Mouse (Mus musculus) intestine, postnatal 0 days (tissue): ENCODE measurements around the gene Has1. TPM values are rescaled to one million over a fixed set of nuclear protein-coding genes. Genes with fewer than 3 reads are reported as not detected.
A peak's percentile ranks its signal among the peaks of the same experiment; 100 is the strongest.

Source experiments
- ATAC-seq: fragments of 200-750 bp; cut with Nextera tagmentation; 2 replicates; pipeline ENCODE4 v1.8.0; 2017; ENCODE audit warnings: mild to moderate bottlenecking, moderate TSS enrichment, moderate library complexity
- H3K27ac ChIP-seq: fragments of 300-500 bp; sonication (generic); 2 replicates; pipeline ENCODE4 v1.5.1; 2014; ENCODE audit warnings: mild to moderate bottlenecking, low read depth, low read length, moderate library complexity
- H3K27me3 ChIP-seq: fragments of 300-500 bp; sonication (generic); replicated peaks from 2 replicates; pipeline ENCODE4 v1.6.1; 2014; ENCODE audit warnings: low read length, mixed read lengths; ENCODE audit not compliant: control insufficient read depth, insufficient read depth
- H3K36me3 ChIP-seq: fragments of 300-500 bp; sonication (generic); 2 replicates; pipeline ENCODE4 v1.6.1; 2014; ENCODE audit warnings: mild to moderate bottlenecking, moderate library complexity; ENCODE audit not compliant: control insufficient read depth, insufficient read depth
- H3K4me1 ChIP-seq: fragments of 300-500 bp; sonication (generic); replicated peaks from 2 replicates; pipeline ENCODE4 v1.6.1; 2014; ENCODE audit warnings: antibody characterized with exemption, low read length, mixed read lengths; ENCODE audit not compliant: control insufficient read depth, insufficient read depth
- H3K4me2 ChIP-seq: fragments of 300-500 bp; sonication (generic); replicated peaks from 2 replicates; pipeline ENCODE4 v1.6.1; 2014; ENCODE audit warnings: low read depth, mild to moderate bottlenecking, moderate library complexity
- H3K4me3 ChIP-seq: fragments of 300-500 bp; sonication (generic); 2 replicates; pipeline ENCODE4 v1.5.1; 2014; ENCODE audit warnings: low read depth, low read length
- H3K9ac ChIP-seq: fragments of 300-500 bp; sonication (generic); 2 replicates; pipeline ENCODE4 v1.6.1; 2014; ENCODE audit warnings: mild to moderate bottlenecking, low read depth, low read length
- H3K9me3 ChIP-seq: fragments of 300-500 bp; sonication (generic); 2 replicates; pipeline ENCODE4 v1.6.1; 2016; ENCODE audit warnings: mixed run types; ENCODE audit not compliant: control insufficient read depth
- CTCF ChIP-seq: sonication (generic); IDR thresholded peaks from 2 replicates; pipeline ENCODE4 v1.5.1; 2016; ENCODE audit warnings: low read depth, mild to moderate bottlenecking, control low read depth, antibody characterized with exemption, moderate library complexity
- WGBS: fragments of 180-500 bp; shearing (Covaris S2); extraction: QIAGEN DNeasy Blood & Tissue Kit; methylation state at CpG from one replicate; pipeline ENCODE4 v1.1.7; 2014; 5-methylcytosine and 5-hydroxymethylcytosine counted together
- polyA plus RNA-seq: library from polyadenylated mRNA; unstranded; fragments of >200 nt; fragmentation: Nextera tagmentation; extraction: Ambion mirVana; gene quantifications from 2 replicates; pipeline ENCODE4 v1.2.1, GENCODE M21; 2015

The Has1 gene
- polyA plus RNA-seq, 1 experiment from 2014 or later = 0.66 TPM

DNA sequence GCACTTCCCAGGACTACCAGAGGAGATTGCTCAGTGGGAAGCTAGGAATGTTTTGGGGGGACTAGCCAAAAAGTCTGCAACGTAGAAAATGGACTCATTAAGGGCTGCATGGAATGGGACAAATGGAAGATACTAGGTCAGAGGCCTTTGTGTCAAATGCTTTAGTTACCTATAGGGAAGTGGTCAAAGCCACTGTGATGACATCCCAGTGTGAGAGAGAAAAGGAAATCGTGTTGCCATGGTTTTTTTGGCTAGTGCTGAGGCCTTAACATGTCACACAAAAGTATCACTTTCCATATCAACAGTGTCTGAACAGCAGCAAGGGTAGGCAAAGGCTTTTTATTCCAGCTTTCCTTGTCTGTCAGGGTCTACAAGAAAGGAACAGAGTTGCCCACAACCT, 10.2 kb upstream of the Has1 start:
- TF ChIP-seq CTCF = no peak
- H3K36me3 ChIP-seq = 0 out of 2 replicates have a peak, but pooled peaks cover 4% of the 10 kb centered on the region
- H3K9me3 ChIP-seq = no peaks in the 10 kb centered on the region
- H3K4me1 ChIP-seq = no peaks in the 10 kb centered on the region
- no peak overlapping the region for H3K9ac ChIP-seq
- H3K4me2 ChIP-seq = no peak overlapping the region
- no peak overlapping the region for H3K4me3 ChIP-seq
- no peaks in the 10 kb centered on the region for H3K27me3 ChIP-seq
- WGBS = 60% methylated on average over 2 of the region's 2 CpGs
- no peak for ATAC-seq
- no peak overlapping the region for H3K27ac ChIP-seq

DNA sequence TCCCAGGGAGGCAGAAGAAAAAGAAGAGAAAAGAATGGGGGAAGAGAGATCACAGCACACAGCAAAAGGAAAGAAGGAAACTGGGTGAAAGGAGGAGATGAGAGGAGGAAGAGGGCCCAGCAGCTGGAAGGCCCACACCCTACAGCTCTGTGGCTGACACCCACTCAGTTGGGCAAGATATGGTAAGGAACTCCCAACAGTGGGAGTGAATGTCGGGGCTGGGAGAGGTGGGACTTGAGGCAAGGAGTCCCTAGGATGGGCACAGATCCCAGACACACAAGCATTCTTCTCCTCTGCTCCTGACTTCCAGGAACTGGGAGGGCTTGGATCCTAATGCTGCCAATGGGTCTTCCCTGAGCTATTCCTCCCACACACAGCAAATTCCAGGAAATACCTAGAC, 7.4 kb upstream of the Has1 start:
- Histone ChIP-seq H3K36me3 (0 out of 2 replicates have a peak, but pooled peaks cover 4% of the 10 kb centered on the region), H3K27me3 (no peaks in the 10 kb centered on the region), H3K9ac (no peak overlapping the region), H3K9me3 (no peaks in the 10 kb centered on the region), H3K4me3 (no peak overlapping the region), H3K27ac (no peak overlapping the region), H3K4me1 (no peaks in the 10 kb centered on the region), H3K4me2 (no peak overlapping the region)
- ATAC-seq = no peak
- TF ChIP-seq CTCF = no peak
- WGBS = 70% methylated on average over 1 of the region's 1 CpGs

DNA sequence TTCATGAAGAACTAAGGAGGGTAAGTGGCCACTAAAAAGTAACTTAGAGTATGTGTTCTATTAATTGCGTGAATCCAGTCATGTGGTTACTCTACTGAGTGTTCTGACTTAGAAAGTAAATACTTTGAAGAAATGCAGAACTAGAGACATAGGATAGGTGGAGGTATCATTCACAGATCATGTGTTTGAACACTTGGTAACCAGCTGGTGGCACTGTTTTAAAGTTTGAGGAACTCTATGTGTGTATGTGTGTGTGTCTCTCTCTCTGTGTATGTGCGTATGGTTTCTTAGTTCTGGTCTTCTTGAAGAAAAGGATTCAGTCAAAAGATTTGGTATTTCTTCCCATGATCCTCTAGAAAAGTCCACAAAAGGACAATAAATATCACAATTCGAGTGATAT, 5.1 kb upstream of the Has1 start:
- WGBS = 87% methylated on average over 3 of the region's 3 CpGs
- no peaks in the 10 kb centered on the region for H3K36me3 ChIP-seq
- H3K27ac ChIP-seq = no peak overlapping the region
- peak; percentile 25 for TF ChIP-seq CTCF
- H3K4me1 ChIP-seq = no peaks in the 10 kb centered on the region
- no peaks in the 10 kb centered on the region for H3K27me3 ChIP-seq
- no peaks in the 10 kb centered on the region for H3K9me3 ChIP-seq
- ATAC-seq = no peak
- no peak overlapping the region for H3K9ac ChIP-seq
- no peak overlapping the region for H3K4me2 ChIP-seq
- no peak overlapping the region for H3K4me3 ChIP-seq

DNA sequence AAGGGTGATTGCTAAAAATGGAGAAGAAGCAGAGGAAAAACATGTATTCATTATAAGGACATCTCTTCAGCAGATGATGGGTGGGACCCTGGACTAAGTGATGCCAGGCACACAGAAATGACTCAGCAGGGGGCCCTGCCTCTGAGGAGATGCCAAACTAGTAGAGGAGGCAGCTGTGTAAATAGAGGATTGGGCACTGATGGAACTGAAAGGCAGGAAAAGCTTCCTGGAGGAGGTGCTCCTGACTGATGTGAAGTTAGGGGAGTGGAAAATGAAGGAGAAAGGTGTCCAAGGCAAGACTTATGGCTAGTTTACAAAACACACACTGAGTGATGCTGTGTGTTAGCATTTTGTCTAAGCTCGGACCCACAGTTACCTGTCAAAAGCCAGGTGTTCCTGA, 2.4 kb upstream of the Has1 start:
- TF ChIP-seq CTCF = no peak
- WGBS = 83% methylated on average over 1 of the region's 1 CpGs
- no peak for ATAC-seq

DNA sequence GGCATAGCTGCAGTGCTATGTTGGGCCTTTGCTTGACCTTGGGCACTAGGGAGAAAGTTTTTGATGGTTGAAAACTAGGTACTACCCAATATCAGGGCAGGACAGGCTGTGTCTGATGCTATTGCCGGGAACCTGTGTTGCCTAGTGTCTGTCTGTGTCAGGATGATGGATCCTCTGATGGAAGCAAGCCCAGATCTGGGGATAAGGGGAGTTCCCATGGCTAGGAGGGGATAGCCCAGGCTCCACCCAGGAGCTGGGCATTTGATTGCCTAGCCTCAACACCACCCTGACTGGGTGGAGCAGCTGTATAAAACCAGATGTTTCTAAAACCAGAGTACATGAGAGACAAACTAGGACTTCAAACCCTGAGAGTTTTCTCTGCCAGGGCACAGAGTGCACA, 1.6 kb upstream of the Has1 start:
- Histone ChIP-seq H3K36me3 (no peaks in the 10 kb centered on the region), H3K4me1 (no peaks in the 10 kb centered on the region), H3K4me2 (no peak overlapping the region), H3K9me3 (no peaks in the 10 kb centered on the region), H3K27ac (no peak overlapping the region), H3K9ac (no peak overlapping the region), H3K4me3 (no peak overlapping the region), H3K27me3 (no peaks in the 10 kb centered on the region)
- ATAC-seq = no peak
- 82% methylated on average over 1 of the region's 1 CpGs for WGBS
- TF ChIP-seq CTCF = no peak

More for the DNA sequence above, 2.4 kb upstream of the Has1 start:
- Histone ChIP-seq H3K4me3 (no peak overlapping the region), H3K27me3 (no peaks in the 10 kb centered on the region), H3K9ac (no peak overlapping the region), H3K4me2 (no peak overlapping the region), H3K36me3 (no peaks in the 10 kb centered on the region), H3K9me3 (no peaks in the 10 kb centered on the region), H3K27ac (no peak overlapping the region), H3K4me1 (no peaks in the 10 kb centered on the region)

DNA sequence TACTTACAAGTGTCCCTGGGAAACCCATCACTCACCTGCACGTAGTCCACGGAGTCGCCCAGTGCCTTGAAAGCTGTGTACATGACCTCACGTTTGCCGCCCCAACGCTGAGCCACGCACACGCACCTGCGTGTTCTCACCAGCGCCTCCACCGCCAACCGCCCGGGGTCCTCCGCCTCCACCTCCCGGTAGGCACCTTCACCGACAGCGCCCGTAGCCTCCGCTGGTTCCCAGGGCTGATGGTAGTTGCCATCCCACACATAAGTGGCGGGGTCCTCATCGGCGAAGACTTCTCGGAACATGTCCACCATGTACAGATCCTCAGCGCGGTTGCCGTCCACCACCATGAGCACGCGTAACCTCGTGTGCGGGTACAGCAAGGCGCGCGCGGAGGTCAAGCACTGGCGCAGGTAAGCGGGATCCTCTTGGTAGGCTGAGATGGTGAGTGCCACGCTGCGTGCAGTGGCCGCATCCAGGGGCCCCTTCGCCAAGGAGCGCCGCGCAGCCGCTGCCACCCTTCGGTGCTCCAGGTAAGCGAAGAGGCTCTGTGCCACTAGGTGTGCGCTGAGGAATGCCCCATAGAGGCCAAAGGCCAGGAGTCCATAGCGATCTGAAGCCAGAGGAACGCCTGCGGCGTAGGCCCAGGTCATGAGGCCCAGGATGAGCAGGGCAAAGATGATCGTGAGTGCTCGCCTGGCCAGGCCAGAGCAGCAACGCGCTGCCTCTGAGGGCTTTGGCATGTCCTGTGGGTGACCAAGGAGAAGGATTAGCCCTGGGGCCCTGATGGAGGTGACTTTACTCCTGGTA, 4.9 kb downstream of the Has1 start:
- Histone ChIP-seq H3K9ac (no peak overlapping the region), H3K27me3 (no peaks in the 10 kb centered on the region), H3K27ac (no peak overlapping the region), H3K4me1 (no peaks in the 10 kb centered on the region), H3K4me3 (no peak overlapping the region), H3K36me3 (no peaks in the 10 kb centered on the region), H3K4me2 (peak overlapping the region; percentile 24; the same call in 1 of the 2 replicates), H3K9me3 (no peaks in the 10 kb centered on the region)
- ATAC-seq = 0 out of 2 replicates have a peak, but pooled peaks have one; percentile 36
- no peak for TF ChIP-seq CTCF
- WGBS = 26% methylated on average over 55 of the region's 55 CpGs
